Mouse (Mus musculus): ENCODE measurements around the gene Stk10. TPM values are rescaled to one million over a fixed set of nuclear protein-coding genes. Genes with fewer than 3 reads are reported as not detected.

Stk10 gene
- polyA plus RNA-seq, 1 experiment from 2014 or later, result 2.3 TPM

GRCm38 (mm10) chr11:32553311-32554140, 20.4 kb downstream of the Stk10 start:
- Histone ChIP-seq H3K9me3 (replicated peaks) (no peaks in the 10 kb centered on the region), H3K27ac (replicated peaks) (no peak overlapping the region), H3K27me3 (replicated peaks) (no peaks in the 10 kb centered on the region)

GRCm38 (mm10) chr11:32554141-32555091, 21.3 kb downstream of the Stk10 start:
- ATAC-seq (ENCODE audit: low FRiP score), result no peak
- WGBS, result 90% methylated on average over 14 of the region's 14 CpGs

More at GRCm38 (mm10) chr11:32553311-32554140, 20.4 kb downstream of the Stk10 start:
- Histone ChIP-seq H3K4me1 (peaks cover 35% of the 10 kb centered on the region), H3K36me3 (no peaks in the 10 kb centered on the region), H3K4me3 (replicated peaks) (no peak overlapping the region), H3K4me2 (no peak overlapping the region), H3K9ac (replicated peaks) (no peak overlapping the region)
- no peak for ATAC-seq (ENCODE audit: low FRiP score)
- WGBS, result 84% methylated on average over 14 of the region's 14 CpGs

GRCm38 (mm10) chr11:32555103-32555689, 22.1 kb downstream of the Stk10 start:
- H3K4me3 ChIP-seq (replicated peaks), result no peak overlapping the region

More at GRCm38 (mm10) chr11:32554141-32555091, 21.3 kb downstream of the Stk10 start:
- Histone ChIP-seq H3K4me3 (replicated peaks) (no peak overlapping the region), H3K36me3 (no peaks in the 10 kb centered on the region), H3K9me3 (replicated peaks) (no peaks in the 10 kb centered on the region), H3K9ac (replicated peaks) (no peak overlapping the region), H3K27me3 (replicated peaks) (no peaks in the 10 kb centered on the region), H3K27ac (replicated peaks) (no peak overlapping the region), H3K4me1 (peaks cover 31% of the 10 kb centered on the region), H3K4me2 (no peak overlapping the region)

GRCm38 (mm10) chr11:32556333-32556990, 23.4 kb downstream of the Stk10 start:
- Histone ChIP-seq H3K4me3 (replicated peaks) (no peak overlapping the region), H3K27ac (replicated peaks) (no peak overlapping the region), H3K4me2 (no peak overlapping the region), H3K4me1 (peaks cover 18% of the 10 kb centered on the region), H3K36me3 (no peaks in the 10 kb centered on the region), H3K9ac (replicated peaks) (no peak overlapping the region), H3K9me3 (replicated peaks) (no peaks in the 10 kb centered on the region), H3K27me3 (replicated peaks) (no peaks in the 10 kb centered on the region)
- no peak for ATAC-seq (ENCODE audit: low FRiP score)
- 80% methylated on average over 10 of the region's 10 CpGs for WGBS

More at GRCm38 (mm10) chr11:32555103-32555689, 22.1 kb downstream of the Stk10 start:
- Histone ChIP-seq H3K27ac (replicated peaks) (no peak overlapping the region), H3K36me3 (no peaks in the 10 kb centered on the region), H3K27me3 (replicated peaks) (no peaks in the 10 kb centered on the region), H3K4me2 (no peak overlapping the region), H3K4me1 (peaks cover 28% of the 10 kb centered on the region), H3K9me3 (replicated peaks) (no peaks in the 10 kb centered on the region), H3K9ac (replicated peaks) (no peak overlapping the region)
- ATAC-seq (ENCODE audit: low FRiP score), result no peak
- 89% methylated on average over 12 of the region's 12 CpGs for WGBS

DNA sequence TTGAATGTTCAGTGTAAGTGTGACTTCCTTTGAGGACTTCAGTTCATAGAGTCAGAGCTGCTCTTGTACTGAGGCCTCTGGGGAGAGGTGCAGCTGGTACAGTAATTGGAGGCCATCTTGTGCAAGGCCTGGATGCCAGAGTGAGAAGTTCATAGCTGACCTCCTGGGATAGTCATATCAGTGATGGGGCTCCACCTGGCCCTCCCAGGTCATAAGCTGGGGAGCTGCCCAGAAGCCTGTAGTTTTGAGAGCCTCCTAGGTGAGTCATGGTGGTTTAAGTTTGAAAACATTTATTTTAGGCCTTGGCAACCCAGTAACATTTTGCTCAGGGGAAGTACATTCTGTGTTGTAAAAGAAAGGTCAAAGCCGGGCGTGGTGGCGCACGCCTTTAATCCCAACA, 24.9 kb downstream of the Stk10 start:
- H3K9me3 ChIP-seq (replicated peaks), result no peaks in the 10 kb centered on the region
- H3K4me2 ChIP-seq, result no peak overlapping the region
- H3K4me3 ChIP-seq (replicated peaks), result no peak overlapping the region
- no peaks in the 10 kb centered on the region for H3K27me3 ChIP-seq (replicated peaks)
- no peak overlapping the region for H3K27ac ChIP-seq (replicated peaks)
- no peak overlapping the region for H3K9ac ChIP-seq (replicated peaks)
- WGBS, result 98% methylated on average over 4 of the region's 4 CpGs
- no peak for ATAC-seq (ENCODE audit: low FRiP score)
- H3K4me1 ChIP-seq, result peaks cover 3% of the 10 kb centered on the region
- no peaks in the 10 kb centered on the region for H3K36me3 ChIP-seq

DNA sequence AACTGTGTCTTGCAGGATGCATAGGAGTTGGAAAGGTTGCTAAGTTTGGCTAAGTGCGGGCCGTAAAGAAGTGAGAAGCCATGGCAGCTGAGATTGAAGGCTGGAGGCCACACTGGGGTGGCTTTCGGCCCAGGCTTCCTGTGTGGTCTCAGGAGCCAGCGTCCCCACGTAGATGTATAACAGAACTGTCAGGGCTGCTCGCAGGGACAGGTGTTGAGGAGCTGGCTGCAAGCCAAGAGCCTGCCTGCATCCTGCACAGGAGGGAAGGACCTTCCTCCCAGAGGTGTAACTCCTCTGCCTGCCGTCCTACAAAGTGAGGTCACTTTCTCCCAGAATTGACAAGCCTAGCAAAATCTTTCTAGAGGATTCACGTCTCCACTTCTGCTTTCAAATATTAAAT, 25.6 kb downstream of the Stk10 start:
- H3K9me3 ChIP-seq (replicated peaks), result no peaks in the 10 kb centered on the region
- no peaks in the 10 kb centered on the region for H3K36me3 ChIP-seq
- WGBS, result 42% methylated on average over 8 of the region's 8 CpGs
- no peaks in the 10 kb centered on the region; the same call in 1 of the 2 replicates for H3K4me1 ChIP-seq
- H3K4me3 ChIP-seq (replicated peaks), result no peak overlapping the region
- no peak overlapping the region for H3K4me2 ChIP-seq
- no peak for ATAC-seq (ENCODE audit: low FRiP score)
- H3K27ac ChIP-seq (replicated peaks), result no peak overlapping the region
- H3K27me3 ChIP-seq (replicated peaks), result no peaks in the 10 kb centered on the region
- H3K9ac ChIP-seq (replicated peaks), result no peak overlapping the region

DNA sequence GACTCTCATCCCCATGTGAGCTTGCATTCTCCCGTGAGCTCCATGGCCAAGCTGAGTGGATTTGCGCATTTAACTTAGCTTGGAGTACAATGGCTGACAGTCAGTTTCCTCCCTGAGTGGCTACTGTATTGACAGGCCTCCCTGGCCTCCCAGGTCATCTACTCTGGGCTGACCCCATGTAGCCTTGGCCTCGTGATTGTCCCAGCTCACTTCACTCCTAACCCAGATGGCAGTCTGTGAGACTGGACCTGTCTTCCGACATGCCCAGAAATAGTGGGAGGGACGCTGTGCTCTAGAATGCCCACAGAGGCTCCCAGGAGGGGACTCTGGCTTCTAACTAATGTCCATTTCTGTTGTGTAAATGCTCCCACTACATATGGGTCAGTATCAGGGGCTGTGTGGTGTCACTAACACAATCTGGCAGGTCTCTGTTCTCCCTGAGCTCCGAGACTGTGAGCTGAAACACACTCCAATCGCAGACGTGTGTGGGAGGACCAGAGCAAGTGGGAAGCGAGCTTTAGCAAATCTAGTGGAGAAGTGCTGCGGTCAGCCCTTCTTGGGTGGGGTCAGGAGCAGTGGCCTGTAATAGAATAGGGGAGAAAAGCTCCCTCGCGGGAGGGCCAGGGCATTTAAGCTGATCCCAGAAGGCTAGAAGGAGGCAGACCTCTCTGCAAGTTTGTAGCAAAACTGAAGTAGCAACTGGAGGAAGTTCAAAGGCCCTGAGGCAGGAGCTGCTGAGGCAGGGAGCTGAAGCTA, 27.1 kb downstream of the Stk10 start:
- Histone ChIP-seq H3K36me3 (no peaks in the 10 kb centered on the region), H3K4me1 (no peaks in the 10 kb centered on the region; the same call in 1 of the 2 replicates), H3K27ac (replicated peaks) (no peak overlapping the region), H3K9me3 (replicated peaks) (no peaks in the 10 kb centered on the region), H3K4me3 (replicated peaks) (no peak overlapping the region), H3K27me3 (replicated peaks) (no peaks in the 10 kb centered on the region), H3K9ac (replicated peaks) (no peak overlapping the region), H3K4me2 (no peak overlapping the region)
- ATAC-seq (ENCODE audit: low FRiP score), result no peak
- 85% methylated on average over 12 of the region's 12 CpGs for WGBS

- H3K27me3 ChIP-seq (replicated peaks), result no peaks in the 10 kb centered on the region
- WGBS, result 71% methylated on average over 10 of the region's 10 CpGs
- ATAC-seq (ENCODE audit: low FRiP score), result no peak
- no peak overlapping the region for H3K4me3 ChIP-seq (replicated peaks)
- no peaks in the 10 kb centered on the region for H3K36me3 ChIP-seq
- H3K9me3 ChIP-seq (replicated peaks), result no peaks in the 10 kb centered on the region
- H3K27ac ChIP-seq (replicated peaks), result no peak overlapping the region
- H3K4me1 ChIP-seq, result no peaks in the 10 kb centered on the region; the same call in 1 of the 2 replicates
- no peak overlapping the region for H3K4me2 ChIP-seq
- no peak overlapping the region for H3K9ac ChIP-seq (replicated peaks)
Observed at GRCm38 (mm10) chr11:32561465-32562355, 28.6 kb downstream of the Stk10 start.

DNA sequence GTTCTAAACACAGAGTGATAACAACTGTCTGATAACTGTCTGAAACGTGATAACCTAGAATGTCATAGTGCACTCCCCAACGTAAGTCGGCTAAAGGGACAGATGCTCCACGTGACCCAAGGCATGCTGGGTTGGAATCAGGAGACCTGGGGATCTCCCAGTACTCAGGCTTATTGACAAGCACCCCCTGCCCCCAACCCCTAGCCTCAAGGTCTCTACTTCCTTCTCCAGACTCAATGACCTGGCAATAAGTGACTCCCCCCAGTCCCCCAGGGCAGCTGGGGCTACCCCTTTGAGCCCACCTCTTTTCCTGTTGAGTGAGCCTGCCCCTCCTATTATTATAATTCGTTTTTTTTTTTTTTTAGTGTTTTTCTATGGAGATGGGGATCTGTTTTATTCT, 29.6 kb downstream of the Stk10 start:
- Histone ChIP-seq H3K27ac (replicated peaks) (no peak overlapping the region), H3K9ac (replicated peaks) (no peak overlapping the region), H3K4me3 (replicated peaks) (no peak overlapping the region), H3K36me3 (no peaks in the 10 kb centered on the region), H3K27me3 (replicated peaks) (no peaks in the 10 kb centered on the region), H3K4me1 (peaks cover 5% of the 10 kb centered on the region), H3K4me2 (no peak overlapping the region), H3K9me3 (replicated peaks) (no peaks in the 10 kb centered on the region)
- 76% methylated on average over 5 of the region's 5 CpGs for whole genome bisulfite sequencing
- ATAC-seq (ENCODE audit: low FRiP score), result no peak

GRCm38 (mm10) chr11:32563660-32564059, 30.6 kb downstream of the Stk10 start:
- no peak overlapping the region for H3K27ac ChIP-seq (replicated peaks)
- no peak overlapping the region for H3K4me3 ChIP-seq (replicated peaks)
- H3K9me3 ChIP-seq (replicated peaks), result no peaks in the 10 kb centered on the region
- no peak for ATAC-seq (ENCODE audit: low FRiP score)
- peaks cover 5% of the 10 kb centered on the region for H3K4me1 ChIP-seq
- 32% methylated on average over 3 of the region's 3 CpGs for WGBS
- no peak overlapping the region for H3K4me2 ChIP-seq
- H3K27me3 ChIP-seq (replicated peaks), result no peaks in the 10 kb centered on the region
- H3K9ac ChIP-seq (replicated peaks), result no peak overlapping the region
- H3K36me3 ChIP-seq, result no peaks in the 10 kb centered on the region

Measured in neural tube, embryonic 15.5 days (tissue).